Mouse (Mus musculus) CD4-positive helper T cell, adult 2 months (primary cell): ENCODE results near the gene Tmem169.
"Not testable (repeated sequence)": the region's sequence is repeated elsewhere in the genome, so short reads cannot be mapped to it uniquely, and the experiment has no call there.

Experiments
- DNase-seq: peaks from one replicate; pipeline ENCODE4 v3.0.0-alpha.2; 2012; ENCODE audit warnings: low read depth, missing footprints, low spot score

The Tmem169 gene

DNA sequence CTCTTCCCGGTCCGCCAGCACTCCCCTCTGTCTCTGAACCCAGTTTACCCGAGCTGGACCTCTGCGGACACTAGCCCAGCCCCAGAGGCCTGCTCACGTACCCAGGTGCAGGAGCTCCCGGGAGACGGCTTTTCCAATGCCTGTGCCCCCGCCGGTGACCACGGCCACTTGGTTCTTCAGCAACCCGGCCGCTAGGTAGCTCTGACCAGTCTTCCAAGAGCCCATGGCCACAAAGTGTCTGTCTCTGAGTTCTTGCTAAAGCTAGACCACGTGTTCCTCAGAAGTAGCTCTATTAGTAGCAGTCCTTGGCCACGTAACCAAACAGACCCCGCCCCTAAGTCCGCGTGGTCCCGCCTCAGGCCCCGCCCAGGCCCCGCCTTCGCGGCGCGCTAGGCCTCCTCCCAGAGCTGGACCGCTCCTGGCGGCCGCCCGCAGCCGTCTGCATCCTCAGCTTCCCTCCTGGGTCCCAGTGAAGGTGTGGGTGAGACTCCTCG is at the start of gene Tmem169, which contains the start of gene Pecr:
Gene Tmem169, plus strand, starts transcription at position 378 of the 494 bp plus-strand sequence.
Gene Pecr, minus strand, starts transcription at position 323 of the 494 bp plus-strand sequence.
- peak; percentile 88 for DNase-seq

GRCm38 (mm10) chr1:72236363-72237006 is 47.7 kb upstream of the Tmem169 start:
- DNase-seq, result peak; percentile 40

- DNase-seq, result no peak
These were observed 47.0 kb upstream of the Tmem169 start for GRCm38 (mm10) chr1:72237007-72237775.

DNA sequence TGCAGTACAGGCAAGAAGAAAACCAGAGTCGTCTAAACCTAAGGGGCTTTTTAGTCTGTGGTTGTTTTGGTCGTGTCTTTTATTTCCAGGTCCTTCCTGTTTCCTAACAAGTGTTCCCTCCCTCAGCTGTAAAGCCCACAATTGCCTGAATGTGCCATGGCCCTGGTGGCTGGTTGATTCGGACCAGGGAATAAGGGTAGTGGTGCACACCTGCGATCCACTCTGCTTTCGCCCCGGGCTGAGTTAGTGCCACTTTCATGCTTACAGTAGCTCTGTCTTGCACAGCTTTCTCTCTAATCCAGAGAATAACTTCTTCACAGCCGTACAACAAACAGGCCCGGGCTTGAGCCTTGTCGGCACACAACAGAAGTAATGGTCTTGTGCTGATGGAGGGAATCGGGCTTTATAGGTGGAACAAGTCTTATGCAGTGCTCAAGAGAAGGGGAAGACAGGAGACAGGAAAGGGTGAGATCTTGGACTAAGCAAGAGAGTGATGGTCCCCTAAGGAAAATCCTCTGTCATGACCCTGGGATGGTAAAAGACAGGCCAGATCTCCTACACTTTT is 46.1 kb upstream of the Tmem169 start:
- no peak for DNase-seq

- not testable (repeated sequence) for DNase-seq
These were observed 45.1 kb upstream of the Tmem169 start for GRCm38 (mm10) chr1:72239113-72239512.

- no peak for DNase-seq
These were observed 41.5 kb upstream of the Tmem169 start for GRCm38 (mm10) chr1:72242581-72243143.

DNA sequence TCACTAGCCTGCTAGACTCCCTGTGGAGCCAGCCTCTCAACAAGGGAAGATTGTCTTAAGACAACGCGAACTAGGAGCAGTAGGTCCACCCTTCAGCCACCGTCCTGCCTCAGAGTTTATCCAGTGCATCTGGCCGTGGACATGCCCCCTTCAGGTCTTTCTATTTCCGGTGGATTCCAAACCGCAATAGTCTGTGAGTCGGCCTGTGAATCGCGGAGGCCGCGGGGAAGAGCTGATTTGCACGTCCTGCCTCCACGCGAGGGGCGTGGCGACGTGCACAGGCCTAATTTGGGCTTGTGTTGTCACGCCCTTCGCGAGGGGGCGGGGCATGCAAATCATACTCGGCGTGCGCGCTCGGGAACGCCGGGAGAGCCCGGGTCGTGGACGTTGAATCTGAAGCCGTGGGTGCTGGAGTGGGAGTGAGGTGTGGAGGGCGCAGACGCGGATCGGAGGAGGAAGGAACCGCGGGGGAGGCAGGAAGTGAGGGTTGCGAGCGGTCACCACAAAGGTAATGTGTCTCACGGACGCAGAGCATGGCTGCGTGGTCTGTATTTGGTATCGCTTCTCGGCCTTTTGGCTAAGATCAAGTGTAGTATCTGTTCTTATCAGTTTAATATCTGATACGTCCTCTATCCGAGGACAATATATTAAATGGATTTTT is 40.4 kb upstream of the Tmem169 start:
- DNase-seq, result peak; percentile 98

DNA sequence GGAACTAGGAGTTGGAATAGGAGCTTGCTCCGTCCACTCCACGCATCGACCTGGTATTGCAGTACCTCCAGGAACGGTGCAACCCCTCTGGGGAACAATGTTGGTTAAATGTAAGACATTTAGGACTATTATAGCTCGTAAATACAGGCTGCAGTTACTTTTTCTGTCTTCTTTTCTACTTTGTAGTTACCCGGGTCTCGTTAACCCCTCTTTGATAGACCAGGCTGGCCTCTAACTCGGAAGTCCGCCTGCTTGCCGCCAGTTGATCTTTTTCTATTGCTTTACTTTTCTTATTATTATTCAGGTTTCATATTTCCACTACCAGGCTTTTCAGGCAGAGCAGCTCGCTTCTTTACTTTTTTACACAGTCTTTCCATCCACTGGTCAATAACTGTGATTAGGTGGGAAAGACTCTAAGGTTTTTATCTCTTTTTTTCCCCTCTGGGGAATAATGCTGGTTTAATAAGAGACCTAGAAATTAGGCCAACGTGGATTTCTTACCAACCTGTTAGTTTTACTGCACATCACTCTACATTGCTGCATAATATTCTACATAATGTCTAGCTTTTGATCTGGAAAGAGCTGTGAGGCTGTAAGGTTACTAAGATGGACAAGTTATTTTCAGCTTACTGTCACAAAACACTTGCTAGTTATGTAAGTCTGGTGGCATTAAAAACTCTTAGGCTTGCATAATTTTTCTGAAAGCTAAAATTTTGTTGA is 39.7 kb upstream of the Tmem169 start:
- DNase-seq, result peak; percentile 72

DNA sequence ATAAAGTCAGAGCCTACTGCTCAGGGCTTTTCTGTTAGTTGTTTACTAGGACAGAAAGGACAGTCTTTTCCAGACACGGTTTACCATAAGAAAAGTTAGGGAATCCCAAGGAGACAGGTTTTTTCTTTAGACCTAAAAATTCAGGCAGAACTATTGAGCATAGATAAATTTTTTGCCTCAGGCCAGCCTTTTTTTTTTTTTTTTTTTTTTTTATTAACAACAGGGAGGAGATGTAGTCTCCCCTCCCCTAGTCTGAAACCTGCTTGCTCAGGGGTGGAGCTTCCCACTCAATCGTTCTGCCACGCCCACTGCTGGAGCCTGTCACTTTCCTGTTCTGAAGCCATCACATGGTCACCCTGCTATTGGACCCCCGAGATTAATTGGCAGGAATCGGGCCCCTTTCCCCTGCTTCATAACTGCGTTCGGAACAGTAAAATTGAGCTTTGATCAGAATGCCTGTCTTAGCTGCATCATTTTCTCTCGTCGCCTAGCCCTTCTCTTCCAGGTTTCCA is 35.9 kb upstream of the Tmem169 start:
- DNase-seq, result not testable (repeated sequence)

- no peak for DNase-seq
These were observed 32.4 kb upstream of the Tmem169 start for GRCm38 (mm10) chr1:72251806-72252205.

- DNase-seq, result peak; percentile 31
These were observed 30.2 kb upstream of the Tmem169 start for GRCm38 (mm10) chr1:72253881-72254491.

- DNase-seq, result peak; percentile 89
These were observed 29.6 kb upstream of the Tmem169 start for GRCm38 (mm10) chr1:72254545-72255061.

DNA sequence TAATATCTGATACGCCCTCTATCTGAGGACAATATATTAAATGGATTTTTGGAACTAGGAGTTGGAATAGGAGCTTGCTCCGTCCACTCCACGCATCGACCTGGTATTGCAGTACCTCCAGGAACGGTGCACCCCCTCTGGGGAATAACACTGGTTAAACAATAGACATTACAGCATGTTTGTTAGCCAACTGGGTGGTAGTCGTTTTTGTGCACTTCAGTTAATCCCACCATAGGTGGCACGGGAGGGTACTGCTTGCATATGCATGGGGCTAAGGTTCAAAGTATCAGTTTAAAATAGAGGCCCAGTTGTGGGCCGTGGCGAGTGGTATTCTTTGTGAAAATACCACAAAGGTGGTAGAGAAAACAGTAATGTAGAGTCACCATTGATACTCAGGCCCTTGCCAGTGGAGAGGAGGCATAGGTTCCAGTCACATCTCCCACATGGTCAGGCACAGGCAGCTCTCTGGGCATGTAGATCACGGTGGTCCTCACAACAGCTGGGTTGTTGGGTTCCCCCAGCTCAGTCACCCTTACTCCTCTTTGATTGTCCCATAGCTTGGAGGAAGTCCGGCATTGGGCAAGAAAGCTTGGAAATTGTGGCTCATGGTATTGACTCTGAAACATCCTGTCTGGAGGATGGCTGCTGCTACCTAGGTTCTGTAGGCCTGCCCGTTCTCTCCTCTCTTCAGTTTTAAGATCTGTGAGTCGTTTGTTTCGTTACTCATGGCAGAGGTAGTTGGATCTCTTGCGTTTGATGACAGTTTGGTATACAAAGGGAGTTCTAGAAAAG is 28.9 kb upstream of the Tmem169 start:
- peak; percentile 75 for DNase-seq

- DNase-seq, result no peak
These were observed 28.4 kb upstream of the Tmem169 start for GRCm38 (mm10) chr1:72255854-72256175.

DNA sequence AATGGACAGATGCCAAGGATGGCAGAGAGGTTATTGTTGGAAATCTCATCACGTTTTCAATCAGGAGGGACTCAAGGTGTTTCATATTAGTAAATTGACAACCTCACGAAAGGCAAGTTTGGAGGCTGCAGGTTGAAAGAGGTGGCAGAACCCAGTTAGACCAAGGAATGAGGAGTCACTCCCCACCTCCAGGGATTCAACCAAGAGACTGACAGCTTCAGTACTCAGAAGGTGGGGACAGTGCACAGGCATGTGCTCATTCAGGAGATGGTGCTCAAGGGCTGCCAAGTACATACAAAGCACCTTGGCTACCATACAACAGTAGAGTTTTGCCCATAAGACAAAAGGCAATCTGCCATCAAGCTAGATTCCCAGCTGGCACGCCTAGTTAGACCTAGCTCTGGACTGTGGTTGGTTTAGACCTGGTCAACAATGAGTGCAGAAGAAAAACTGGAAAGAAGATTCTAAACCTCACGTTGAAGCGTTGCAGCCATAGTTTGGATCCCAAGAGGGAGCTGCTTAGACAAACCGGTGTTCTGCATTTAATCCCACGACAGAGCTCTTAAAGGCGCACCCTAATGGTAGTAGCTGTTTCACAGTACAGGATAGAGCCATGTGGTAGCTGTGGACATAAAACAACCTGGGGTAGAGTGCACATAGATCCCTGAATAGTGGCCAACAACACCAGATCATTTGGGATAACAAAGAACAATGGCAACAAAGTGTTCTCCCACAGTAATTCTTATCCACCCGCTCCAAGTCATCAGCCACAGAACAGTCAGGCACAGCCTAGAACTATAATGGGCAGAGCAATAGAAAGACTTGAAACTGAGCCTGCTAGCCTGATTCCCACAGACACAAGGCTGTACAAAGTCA is 27.6 kb upstream of the Tmem169 start:
- DNase-seq, result no peak

DNA sequence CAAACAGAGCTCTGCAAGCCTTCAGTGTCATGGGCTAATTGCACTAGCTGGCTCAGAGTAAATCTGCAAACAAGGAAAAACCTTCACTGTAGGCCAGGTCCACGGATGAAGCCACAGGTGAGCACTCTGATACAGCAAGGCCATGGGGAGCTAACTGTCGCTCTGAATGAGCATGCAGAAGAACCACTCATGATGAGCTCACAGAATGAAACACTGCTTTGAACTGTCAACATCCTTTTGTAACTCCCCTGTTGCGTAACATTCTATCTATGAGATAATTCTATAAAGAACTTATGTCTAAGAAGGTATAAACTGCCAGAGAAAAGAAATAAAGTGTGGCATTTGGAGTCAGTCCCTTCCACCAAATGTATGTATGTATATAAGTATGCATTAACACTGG is 21.1 kb upstream of the Tmem169 start:
- DNase-seq, result no peak

DNA sequence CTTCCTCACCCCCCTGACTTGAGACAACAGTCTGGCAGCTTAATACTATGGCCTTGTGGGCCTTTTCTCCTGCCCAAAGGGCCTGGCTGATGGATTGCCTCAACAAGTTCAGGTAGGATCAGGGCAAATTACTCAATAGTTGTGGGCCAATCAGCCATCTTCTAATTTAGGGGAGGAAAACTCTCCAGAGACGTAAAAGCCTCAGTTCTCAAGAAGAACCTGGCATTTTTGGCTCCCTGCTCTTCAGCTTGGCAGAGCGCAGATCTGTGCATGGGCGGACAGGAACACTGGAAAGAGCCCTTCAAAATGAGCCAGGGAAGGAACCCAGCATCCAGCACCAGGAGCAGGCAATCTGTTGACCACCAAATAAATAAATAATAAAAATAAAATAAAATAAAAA is 6.1 kb upstream of the Tmem169 start:
- DNase-seq, result no peak

DNA sequence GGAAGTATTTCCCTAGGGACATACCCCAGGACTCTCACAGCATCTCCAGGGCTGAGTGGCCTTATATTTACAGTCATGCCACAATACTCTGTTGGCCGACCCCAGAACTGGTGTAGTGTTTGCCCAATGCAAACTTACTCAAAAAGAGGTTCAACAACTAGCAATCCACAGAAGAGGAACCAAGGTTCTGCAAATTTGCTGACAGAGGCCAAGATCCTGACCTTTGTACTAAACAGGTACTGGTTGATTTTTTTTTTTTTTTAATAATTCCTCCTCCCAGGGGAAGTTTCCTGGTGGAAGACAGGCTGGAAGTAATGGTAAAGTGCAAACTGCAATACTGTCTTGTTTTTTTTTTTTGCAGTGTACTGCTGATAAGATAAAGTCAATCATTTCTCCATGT is 1.6 kb upstream of the Tmem169 start:
- DNase-seq, result no peak
